Mouse (Mus musculus): Measurements from ENCODE around the gene Trp53inp2. TPM values are rescaled to one million over a fixed set of nuclear protein-coding genes. Genes with fewer than 3 reads are reported as not detected.
A peak's percentile ranks its signal among the peaks of the same experiment; 100 is the strongest.

Gene Trp53inp2
- polyA plus RNA-seq, 1 experiment from 2014 or later: 29.5 TPM

- H3K4me1 ChIP-seq (ENCODE audit: insufficient read depth): peaks cover 32% of the 10 kb centered on the region
- no peak overlapping the region for H3K4me3 ChIP-seq (ENCODE audit: low read depth, low read length)
- WGBS (ENCODE audit: insufficient replicate concordance): 52% methylated on average over 4 of the region's 4 CpGs
- DNase-seq (no peak), ATAC-seq (no peak)
- no peaks in the 10 kb centered on the region for H3K36me3 ChIP-seq (replicated peaks; ENCODE audit: insufficient read depth, low read length)
- no peak for TF ChIP-seq EP300 (IDR thresholded peaks at IDR 0.05; ENCODE audit: low read depth)
- TF ChIP-seq CTCF (IDR thresholded peaks at IDR 0.05; ENCODE audit: low read depth): no peak
- no peak overlapping the region for H3K9ac ChIP-seq (replicated peaks)
- H3K4me2 ChIP-seq (ENCODE audit: low read depth, low read length): no peak overlapping the region
- H3K27ac ChIP-seq (ENCODE audit: low read depth): peak overlapping the region; percentile 83
- no peaks in the 10 kb centered on the region for H3K9me3 ChIP-seq (ENCODE audit: low read length)
- no peaks in the 10 kb centered on the region for H3K27me3 ChIP-seq (ENCODE audit: insufficient read depth, low read length)
Measured at GRCm38 (mm10) chr2:155372451-155372850, 8.4 kb upstream of the Trp53inp2 start.

DNA sequence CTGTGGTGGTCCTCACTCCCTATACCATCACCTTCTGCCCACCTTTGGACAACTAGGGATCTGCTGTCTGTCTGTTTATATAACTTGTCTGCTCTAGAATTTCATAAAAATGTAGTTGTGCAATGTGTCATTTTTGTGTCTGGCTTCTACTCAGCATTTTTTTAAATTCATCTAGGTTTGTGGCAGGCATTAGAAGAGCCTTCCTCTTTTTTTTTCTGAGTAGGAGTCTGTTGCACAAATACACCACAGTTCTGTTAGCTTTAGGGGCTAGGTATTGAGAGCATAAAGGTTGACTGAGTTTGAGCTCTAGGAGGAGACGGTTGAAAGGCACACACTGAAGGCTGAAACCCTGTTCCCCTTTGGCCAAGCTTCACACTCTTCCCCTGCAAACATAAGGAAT is 7.6 kb upstream of the Trp53inp2 start:
- H3K4me2 ChIP-seq (ENCODE audit: low read depth, low read length): no peak overlapping the region
- peak overlapping the region; percentile 83 for H3K27ac ChIP-seq (ENCODE audit: low read depth)
- no peaks in the 10 kb centered on the region for H3K27me3 ChIP-seq (ENCODE audit: insufficient read depth, low read length)
- H3K4me3 ChIP-seq (ENCODE audit: low read depth, low read length): no peak overlapping the region
- H3K36me3 ChIP-seq (replicated peaks; ENCODE audit: insufficient read depth, low read length): no peaks in the 10 kb centered on the region
- DNase-seq: no peak
- WGBS (ENCODE audit: insufficient replicate concordance): 32% methylated on average over 1 of the region's 1 CpGs
- H3K9me3 ChIP-seq (ENCODE audit: low read length): no peaks in the 10 kb centered on the region
- H3K4me1 ChIP-seq (ENCODE audit: insufficient read depth): peaks cover 27% of the 10 kb centered on the region
- TF ChIP-seq EP300 (IDR thresholded peaks at IDR 0.05; ENCODE audit: low read depth): no peak
- no peak for TF ChIP-seq CTCF (IDR thresholded peaks at IDR 0.05; ENCODE audit: low read depth)
- ATAC-seq: peak; percentile 24; the same call in 1 of the 2 replicates
- no peak overlapping the region for H3K9ac ChIP-seq (replicated peaks)

- Histone ChIP-seq H3K36me3 (replicated peaks; ENCODE audit: insufficient read depth, low read length) (no peaks in the 10 kb centered on the region), H3K9me3 (ENCODE audit: low read length) (no peaks in the 10 kb centered on the region), H3K4me1 (ENCODE audit: insufficient read depth) (peaks cover 24% of the 10 kb centered on the region), H3K4me3 (ENCODE audit: low read depth, low read length) (no peak overlapping the region), H3K27ac (ENCODE audit: low read depth) (peak overlapping the region; percentile 83), H3K27me3 (ENCODE audit: insufficient read depth, low read length) (no peaks in the 10 kb centered on the region), H3K9ac (replicated peaks) (no peak overlapping the region), H3K4me2 (ENCODE audit: low read depth, low read length) (peak overlapping the region; percentile 18; the same call in 1 of the 2 replicates)
- ATAC-seq (peak; percentile 74), DNase-seq (no peak)
- TF ChIP-seq CTCF (IDR thresholded peaks at IDR 0.05; ENCODE audit: low read depth): no peak
- TF ChIP-seq EP300 (IDR thresholded peaks at IDR 0.05; ENCODE audit: low read depth): peak; percentile 36; the same call in 1 of the 2 replicates
- WGBS (ENCODE audit: insufficient replicate concordance): 38% methylated on average over 1 of the region's 1 CpGs
Measured at GRCm38 (mm10) chr2:155373886-155374285, 7.0 kb upstream of the Trp53inp2 start.

- Histone ChIP-seq H3K9ac (replicated peaks) (no peak overlapping the region), H3K4me3 (ENCODE audit: low read depth, low read length) (no peak overlapping the region), H3K4me2 (ENCODE audit: low read depth, low read length) (no peak overlapping the region), H3K9me3 (ENCODE audit: low read length) (no peaks in the 10 kb centered on the region), H3K36me3 (replicated peaks; ENCODE audit: insufficient read depth, low read length) (no peaks in the 10 kb centered on the region), H3K4me1 (ENCODE audit: insufficient read depth) (peaks cover 17% of the 10 kb centered on the region), H3K27ac (ENCODE audit: low read depth) (peak overlapping the region; percentile 83), H3K27me3 (ENCODE audit: insufficient read depth, low read length) (no peaks in the 10 kb centered on the region)
- TF ChIP-seq EP300 (IDR thresholded peaks at IDR 0.05; ENCODE audit: low read depth) (no peak), CTCF (IDR thresholded peaks at IDR 0.05; ENCODE audit: low read depth) (no peak)
- no peak for DNase-seq
- peak; percentile 32 for ATAC-seq
Measured at GRCm38 (mm10) chr2:155374521-155374920, 6.3 kb upstream of the Trp53inp2 start.

- WGBS (ENCODE audit: insufficient replicate concordance): 75% methylated on average over 10 of the region's 10 CpGs
- DNase-seq (no peak), ATAC-seq (no peak)
- no peaks in the 10 kb centered on the region for H3K27me3 ChIP-seq (ENCODE audit: insufficient read depth, low read length)
- TF ChIP-seq CTCF (IDR thresholded peaks at IDR 0.05; ENCODE audit: low read depth): no peak
- TF ChIP-seq EP300 (IDR thresholded peaks at IDR 0.05; ENCODE audit: low read depth): no peak
- H3K9ac ChIP-seq (replicated peaks): no peak overlapping the region
- no peak overlapping the region for H3K27ac ChIP-seq (ENCODE audit: low read depth)
- H3K4me3 ChIP-seq (ENCODE audit: low read depth, low read length): no peak overlapping the region
- no peaks in the 10 kb centered on the region for H3K36me3 ChIP-seq (replicated peaks; ENCODE audit: insufficient read depth, low read length)
- peaks cover 18% of the 10 kb centered on the region for H3K4me1 ChIP-seq (ENCODE audit: insufficient read depth)
- no peak overlapping the region for H3K4me2 ChIP-seq (ENCODE audit: low read depth, low read length)
- no peaks in the 10 kb centered on the region for H3K9me3 ChIP-seq (ENCODE audit: low read length)
Measured at GRCm38 (mm10) chr2:155376191-155376590, 4.7 kb upstream of the Trp53inp2 start.

- 2% methylated on average over 11 of the region's 11 CpGs for WGBS (ENCODE audit: insufficient replicate concordance)
- ATAC-seq: no peak
- Histone ChIP-seq H3K9me3 (ENCODE audit: low read length) (no peaks in the 10 kb centered on the region), H3K4me3 (ENCODE audit: low read depth, low read length) (peak overlapping the region; percentile 83), H3K27me3 (ENCODE audit: insufficient read depth, low read length) (no peaks in the 10 kb centered on the region), H3K4me1 (ENCODE audit: insufficient read depth) (peaks cover 18% of the 10 kb centered on the region), H3K36me3 (replicated peaks; ENCODE audit: insufficient read depth, low read length) (peaks cover 6% of the 10 kb centered on the region; the same call in 1 of the 2 replicates), H3K27ac (ENCODE audit: low read depth) (peak overlapping the region; percentile 98), H3K4me2 (ENCODE audit: low read depth, low read length) (peak overlapping the region; percentile 95), H3K9ac (replicated peaks) (peak overlapping the region; percentile 84)
- no peak for DNase-seq
- no peak for TF ChIP-seq EP300 (IDR thresholded peaks at IDR 0.05; ENCODE audit: low read depth)
- no peak for TF ChIP-seq CTCF (IDR thresholded peaks at IDR 0.05; ENCODE audit: low read depth)
Measured at GRCm38 (mm10) chr2:155381060-155381437, 190 bp downstream of the Trp53inp2 start.
